Mouse (Mus musculus) heart, postnatal 0 days (tissue): ENCODE data around the gene Synrg.

Experiments
- CTCF ChIP-seq: IDR thresholded peaks from 2 replicates; pipeline ENCODE4 v1.5.1; 2016; ENCODE audit warnings: antibody characterized with exemption, control low read depth, low read depth
- EP300 ChIP-seq: IDR thresholded peaks from 2 replicates; pipeline ENCODE4 v1.6.1; 2016; ENCODE audit warnings: antibody characterized with exemption, low read depth

DNA sequence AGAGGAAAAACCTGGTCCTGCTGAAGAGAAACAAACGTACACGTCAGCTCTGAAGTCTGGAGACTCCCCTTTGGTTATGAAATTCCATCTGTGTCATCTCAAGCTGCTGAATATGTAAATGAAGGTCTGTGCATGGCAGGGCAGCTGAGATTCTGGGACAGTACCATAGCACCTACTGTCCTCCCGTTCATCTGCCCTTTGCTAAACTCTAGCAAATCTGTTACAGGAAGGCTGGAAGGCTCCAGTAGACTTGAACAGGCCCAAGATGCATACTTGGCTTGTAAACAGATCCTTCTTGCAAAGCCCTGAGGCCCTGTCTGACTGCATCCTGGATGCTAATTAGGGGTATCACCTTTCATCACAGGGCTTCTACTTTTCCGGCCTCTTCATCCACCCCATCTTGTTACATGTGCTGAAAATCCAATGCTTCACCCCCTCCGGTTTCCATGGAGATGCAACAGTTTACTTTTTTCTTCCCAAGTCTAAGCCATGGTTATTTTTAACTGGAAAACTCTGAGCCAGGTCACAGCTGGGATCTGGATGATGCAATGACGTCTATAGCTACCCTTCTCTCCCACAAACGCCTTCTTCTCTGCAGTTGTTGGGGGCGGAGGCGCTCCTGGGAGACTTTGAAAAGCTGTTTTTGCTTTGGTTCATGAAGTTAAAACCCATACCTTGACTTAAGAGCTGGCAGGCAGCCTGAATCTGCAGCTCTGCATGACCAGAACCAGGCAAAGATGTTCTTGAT lies 108.8 kb downstream of the Synrg start:
- TF ChIP-seq CTCF: no peak
- no peak for TF ChIP-seq EP300
